ENCODE assay signal across 27 mouse cellular contexts in the genomic region with DNA sequence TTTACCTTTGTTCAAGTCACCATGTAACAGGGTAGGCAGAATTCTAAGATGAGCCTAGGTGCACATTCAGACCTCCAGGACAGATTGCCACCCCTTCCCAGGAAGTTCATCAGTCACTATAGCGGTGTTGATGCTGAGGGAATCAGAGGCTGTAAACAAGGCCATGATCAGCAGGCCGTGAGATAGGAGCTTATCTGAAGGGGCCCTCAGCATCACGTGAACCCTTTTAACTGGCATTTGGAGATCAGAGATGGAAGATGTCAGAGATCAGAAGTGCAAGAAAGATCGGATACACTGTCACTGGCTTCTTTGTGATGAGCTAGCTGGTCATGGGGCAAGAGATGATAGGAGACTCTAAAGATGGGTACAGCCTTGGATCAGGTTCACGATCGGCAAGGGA.
DNase-seq lines count a peak whose midpoint lies in the region; ATAC-seq and TF ChIP-seq lines count a peak whose summit lies in the region.
"Had no signal": no experiment of that assay in that cellular context is flagged by ENCODE, and none has a peak within 500 bp of the region (broad histone marks: within the 10 kb centered on the region; RNA-seq: fewer than 3 reads in every experiment).

No protein-coding gene starts in this region.

- no peak overlapping the region for H3K4me2 ChIP-seq in liver, embryonic 15.5 days
- H3K4me2 ChIP-seq in liver, embryonic 12.5 days: no peak overlapping the region
- no peak overlapping the region for H3K4me2 ChIP-seq in CH12.LX (ENCODE audit: insufficient read depth, low read depth, poor library complexity, severe bottlenecking)
- H3K4me2 ChIP-seq: embryonic facial prominence, embryonic 13.5 days; embryonic facial prominence, embryonic 15.5 days; forebrain, embryonic 12.5 days had no signal

- dilution Hi-C loops in CH12.LX (cut with MboI; ENCODE audit: extremely low pct_ligation_motif_present, extremely low pct_unique_long_range_greater_than_20kb, low sequenced_read_pairs): no loop called here

- intact Hi-C loops in heart, postnatal 10 days (cut with DNase I): no loop called here

- no peak for TF ChIP-seq RAD21 in CH12.LX (IDR thresholded peaks at IDR 0.05; ENCODE audit: low read depth, low read length)
- no peak for TF ChIP-seq RAD21 in MEL (IDR thresholded peaks at IDR 0.05; ENCODE audit: low read depth, low read length)

- H3K27ac ChIP-seq in heart, embryonic 10.5 days: peak overlapping the region; percentile 33; the same call in 1 of the 2 replicates
- no peak overlapping the region for H3K27ac ChIP-seq in liver, embryonic 15.5 days (replicated peaks)
- no peak overlapping the region for H3K27ac ChIP-seq in liver, embryonic 12.5 days
- H3K27ac ChIP-seq in CH12.LX (ENCODE audit: insufficient read depth, low read depth) (peak overlapping the region; percentile 16; the same call in 1 of the 2 replicates), MEL (ENCODE audit: control insufficient read depth, low read depth, low read length) (peak overlapping the region; percentile 29; the same call in 1 of the 2 replicates)
- H3K27ac ChIP-seq: embryonic facial prominence, embryonic 13.5 days; embryonic facial prominence, embryonic 15.5 days; forebrain, embryonic 10.5 days; forebrain, embryonic 12.5 days had no signal

- H3K4me3 ChIP-seq in heart, embryonic 10.5 days: no peak overlapping the region
- H3K4me3 ChIP-seq in liver, embryonic 15.5 days (replicated peaks): no peak overlapping the region
- H3K4me3 ChIP-seq in liver, embryonic 12.5 days: no peak overlapping the region
- H3K4me3 ChIP-seq in CH12.LX (replicated peaks in 1 of 3; ENCODE audit: low read depth in 2 of 3, low read length in 2 of 3, poor library complexity in 1 of 3) (no peak overlapping the region), MEL (ENCODE audit: control insufficient read depth in 1 of 2, insufficient read depth in 1 of 2, low read depth in 2 of 2, low read length in 2 of 2) (no peak overlapping the region)
- H3K4me3 ChIP-seq: embryonic facial prominence, embryonic 13.5 days; embryonic facial prominence, embryonic 15.5 days; erythroblast, embryonic 14.5 days; forebrain, embryonic 10.5 days; forebrain, embryonic 12.5 days had no signal

- TF ChIP-seq EP300 in CH12.LX (IDR thresholded peaks at IDR 0.05; ENCODE audit: low read length): no peak
- TF ChIP-seq EP300 in MEL (IDR thresholded peaks at IDR 0.05; ENCODE audit: low read depth in 1 of 2, low read length in 2 of 2): peak in 1 of 2 experiments; percentile 38; a peak in 1 of 4 replicates

- in situ Hi-C loops in CH12.LX (cut with MboI; ENCODE audit: low pct_ligation_motif_present, low pct_unique_long_range_greater_than_20kb, low sequenced_read_pairs): no loop called here

- no peak for DNase-seq in heart, embryonic 10.5 days (ENCODE audit: low spot score)
- no peak for DNase-seq in heart, postnatal 10 days
- DNase-seq in CH12.LX (ENCODE audit: extremely low read depth) (no peak), MEL (ENCODE audit: low read depth, low spot score) (no peak)
- DNase-seq in kidney, adult 18-20 months: no peak
- DNase-seq: adrenal gland, adult 8-10 months; adrenal gland, postnatal 14 days; adrenal gland, postnatal 36 days; B cell, adult 2 months; cerebellum, adult 11-12 months; cerebellum, adult 2 months; cerebellum, adult 9-11 months; cerebellum, postnatal 14 days; cerebellum, postnatal 36 days; embryo, embryonic 11 days had no signal

- peaks cover 48% of the 10 kb centered on the region for H3K4me1 ChIP-seq in heart, embryonic 10.5 days
- peaks cover 30% of the 10 kb centered on the region for H3K4me1 ChIP-seq in liver, embryonic 15.5 days (replicated peaks)
- H3K4me1 ChIP-seq in liver, embryonic 12.5 days: peaks cover 42% of the 10 kb centered on the region
- H3K4me1 ChIP-seq in CH12.LX (ENCODE audit: control insufficient read depth in 1 of 2, insufficient read depth in 2 of 2) (peaks cover 15 to 25% of the 10 kb centered on the region in 2 experiments), MEL (ENCODE audit: control insufficient read depth in 1 of 2, insufficient read depth in 2 of 2, low read length in 2 of 2) (peaks cover 8 to 27% of the 10 kb centered on the region in 2 experiments)
- H3K4me1 ChIP-seq: embryonic facial prominence, embryonic 15.5 days had no signal

- no peaks in the 10 kb centered on the region for H3K36me3 ChIP-seq in heart, embryonic 10.5 days
- H3K36me3 ChIP-seq in liver, embryonic 15.5 days (replicated peaks): no peaks in the 10 kb centered on the region
- no peaks in the 10 kb centered on the region for H3K36me3 ChIP-seq in liver, embryonic 12.5 days
- H3K36me3 ChIP-seq in CH12.LX (replicated peaks in 1 of 2; ENCODE audit: control insufficient read depth in 1 of 2, insufficient read depth in 1 of 2, low read length in 1 of 2) (peaks cover 0 to 1% of the 10 kb centered on the region in 2 experiments), MEL (ENCODE audit: control insufficient read depth in 1 of 2, insufficient read depth in 2 of 2, low read length in 2 of 2) (peaks cover 0 to 27% of the 10 kb centered on the region in 2 experiments; a peak in 2 of 4 replicates)
- H3K36me3 ChIP-seq: embryonic facial prominence, embryonic 13.5 days; embryonic facial prominence, embryonic 15.5 days; forebrain, embryonic 10.5 days; forebrain, embryonic 12.5 days had no signal

- no peak for TF ChIP-seq POLR2A in CH12.LX (IDR thresholded peaks at IDR 0.05; ENCODE audit: low read depth, low read length)
- no peak for TF ChIP-seq POLR2A in MEL (IDR thresholded peaks at IDR 0.05; ENCODE audit: control insufficient read depth in 1 of 2, insufficient read depth in 1 of 2, low read depth in 1 of 2, low read length in 2 of 2, poor library complexity in 1 of 2)

- ATAC-seq in liver, embryonic 15.5 days (ENCODE audit: insufficient read depth): 0 out of 2 replicates have a peak, but pooled peaks have one; percentile 42
- ATAC-seq in liver, embryonic 12.5 days: no peak
- ATAC-seq: activated CD4-positive, CD25-positive, alpha-beta regulatory T cell, adult 4 months; CD4-positive, CD25-positive, alpha-beta regulatory T cell, adult 4 months; forebrain, embryonic 14.5 days; forebrain, embryonic 16.5 days; Patski had no signal

- no peaks in the 10 kb centered on the region for H3K9me3 ChIP-seq in heart, embryonic 10.5 days
- H3K9me3 ChIP-seq in liver, embryonic 15.5 days (replicated peaks): no peaks in the 10 kb centered on the region
- H3K9me3 ChIP-seq in liver, embryonic 12.5 days (replicated peaks): no peaks in the 10 kb centered on the region
- no peaks in the 10 kb centered on the region for H3K9me3 ChIP-seq in CH12.LX (replicated peaks; ENCODE audit: low read length)
- H3K9me3 ChIP-seq in MEL (replicated peaks; ENCODE audit: insufficient read depth, low read length): no peaks in the 10 kb centered on the region
- H3K9me3 ChIP-seq: embryonic facial prominence, embryonic 13.5 days; embryonic facial prominence, embryonic 15.5 days; forebrain, embryonic 10.5 days; forebrain, embryonic 12.5 days had no signal

- H3K27me3 ChIP-seq in heart, embryonic 10.5 days (ENCODE audit: insufficient read depth, poor library complexity, severe bottlenecking): no peaks in the 10 kb centered on the region
- H3K27me3 ChIP-seq in liver, embryonic 15.5 days: no peaks in the 10 kb centered on the region
- H3K27me3 ChIP-seq in liver, embryonic 12.5 days (replicated peaks): no peaks in the 10 kb centered on the region
- H3K27me3 ChIP-seq in CH12.LX (replicated peaks) (no peaks in the 10 kb centered on the region), MEL (ENCODE audit: control insufficient read depth in 1 of 2, insufficient read depth in 2 of 2, low read length in 2 of 2) (no peaks in the 10 kb centered on the region)
- H3K27me3 ChIP-seq: embryonic facial prominence, embryonic 15.5 days; Patski had no signal

- H3K79me2 ChIP-seq in CH12.LX (replicated peaks; ENCODE audit: control insufficient read depth, extremely low read depth, insufficient read depth, poor library complexity, severe bottlenecking) (0 out of 2 replicates have a peak, but pooled peaks cover 3% of the 10 kb centered on the region), MEL (ENCODE audit: control insufficient read depth, insufficient read depth, low read length, poor library complexity) (no peaks in the 10 kb centered on the region)

- no peak overlapping the region for H3K9ac ChIP-seq in liver, embryonic 15.5 days
- H3K9ac ChIP-seq in liver, embryonic 12.5 days: no peak overlapping the region
- no peak overlapping the region for H3K9ac ChIP-seq in CH12.LX (ENCODE audit: insufficient read depth, low read depth)
- H3K9ac ChIP-seq in MEL (ENCODE audit: control insufficient read depth, low read depth, low read length, poor library complexity, severe bottlenecking): no peak overlapping the region
- H3K9ac ChIP-seq: embryonic facial prominence, embryonic 13.5 days; embryonic facial prominence, embryonic 15.5 days; forebrain, embryonic 12.5 days had no signal

- TF ChIP-seq CTCF in CH12.LX (conservative IDR thresholded peaks at IDR 0.05 in 1 of 2, IDR thresholded peaks at IDR 0.05 in 1 of 2; ENCODE audit: low read depth in 2 of 2, low read length in 2 of 2) (no peak), MEL (IDR thresholded peaks at IDR 0.05 in 2 of 3, conservative IDR thresholded peaks at IDR 0.05 in 1 of 3; ENCODE audit: control insufficient read depth in 1 of 3, insufficient read depth in 1 of 3, low read depth in 2 of 3, low read length in 3 of 3, poor library complexity in 1 of 3, severe bottlenecking in 1 of 3) (no peak)

- 46% methylated on average over 6 of the region's 6 CpGs for WGBS in heart, embryonic 10.5 days
- 51% methylated on average over 6 of the region's 6 CpGs for WGBS in liver, embryonic 15.5 days (ENCODE audit: insufficient replicate concordance)
- 60% methylated on average over 6 of the region's 6 CpGs for WGBS in liver, embryonic 12.5 days (ENCODE audit: insufficient replicate concordance)

TF ChIP-seq in CH12.LX, 34 proteins besides CTCF, POLR2A, EP300 and RAD21:
- TF ChIP-seq ETS1 (conservative IDR thresholded peaks at IDR 0.05; ENCODE audit: low read depth, low read length) (0 out of 2 replicates have a peak, but pooled peaks have one; percentile 2), JUND (conservative IDR thresholded peaks at IDR 0.05; ENCODE audit: low read depth, low read length) (no peak), SIN3A (IDR thresholded peaks at IDR 0.05; ENCODE audit: low read length) (no peak), MAX (IDR thresholded peaks at IDR 0.05; ENCODE audit: low read length) (no peak)

TF ChIP-seq in MEL, 35 proteins besides CTCF, POLR2A, EP300 and RAD21:
- TF ChIP-seq GATA1 (IDR thresholded peaks at IDR 0.05; ENCODE audit: low read depth, low read length): peak; percentile 34; the same call in 1 of the 2 replicates
- no peak for TF ChIP-seq MAZ (IDR thresholded peaks at IDR 0.05; ENCODE audit: low read depth, low read length)
- peak; percentile 79 for TF ChIP-seq USF1 (IDR thresholded peaks at IDR 0.05; ENCODE audit: low read depth, low read length)
- TF ChIP-seq BHLHE40 (IDR thresholded peaks at IDR 0.05; ENCODE audit: borderline replicate concordance, low read depth, low read length): peak; percentile 76
- no peak for TF ChIP-seq SIN3A (IDR thresholded peaks at IDR 0.05; ENCODE audit: low read length)

Comparison
In these comparisons a context has a peak if more than half of its experiments do, and no peak if none do; other contexts are left out.
1. H3K27ac ChIP-seq: peak in heart, embryonic 10.5 days (single experiment), CH12.LX (single experiment) and MEL (single experiment); none in liver, embryonic 15.5 days (single experiment) and liver, embryonic 12.5 days (single experiment).